Mouse (Mus musculus): ENCODE data around the gene Zfp619.

GRCm38 (mm10) chr7:39523703-39524424 is 6.3 kb downstream of the Zfp619 start:
- no peak for TF ChIP-seq CTCF (conservative IDR thresholded peaks at IDR 0.05 in 1 of 2, IDR thresholded peaks at IDR 0.05 in 1 of 2; ENCODE audit: low read depth in 2 of 2, low read length in 2 of 2)
- no peak for TF ChIP-seq IRF4 (IDR thresholded peaks at IDR 0.05; ENCODE audit: low read depth, low read length)
- no peak for TF ChIP-seq POLR2A (IDR thresholded peaks at IDR 0.05; ENCODE audit: low read depth, low read length)
- TF ChIP-seq ZNF384 (IDR thresholded peaks at IDR 0.05; ENCODE audit: low read depth, low read length), result no peak
- no peak for TF ChIP-seq USF1 (IDR thresholded peaks at IDR 0.05; ENCODE audit: low read depth, low read length)
- TF ChIP-seq GABPA (IDR thresholded peaks at IDR 0.05; ENCODE audit: insufficient replicate concordance, low read depth, low read length), result no peak
- TF ChIP-seq E2F4 (IDR thresholded peaks at IDR 0.05; ENCODE audit: insufficient replicate concordance, low read depth, low read length), result no peak
- TF ChIP-seq MYC (IDR thresholded peaks at IDR 0.05; ENCODE audit: low read depth, low read length), result no peak
- no peak for TF ChIP-seq TBP (conservative IDR thresholded peaks at IDR 0.05; ENCODE audit: low read depth, low read length)
- no peak for TF ChIP-seq ELF1 (IDR thresholded peaks at IDR 0.05; ENCODE audit: low read depth, low read length)
